Mouse (Mus musculus) stomach, embryonic 16.5 days (tissue): ENCODE data around the gene Tagap. TPM values are rescaled to one million over a fixed set of nuclear protein-coding genes. Genes with fewer than 3 reads are reported as not detected.

ENCODE experiments used
- ATAC-seq: fragments of 200-750 bp; cut with Nextera tagmentation; 2 replicates; pipeline ENCODE4 v1.8.0; 2017; ENCODE audit warnings: moderate number of reproducible peaks, moderate TSS enrichment; ENCODE audit not compliant: insufficient read depth, low FRiP score
- H3K27ac ChIP-seq: fragments of 300-500 bp; sonication (generic); 2 replicates; pipeline ENCODE4 v1.5.1; 2014; ENCODE audit warnings: low read length
- H3K27me3 ChIP-seq: fragments of 300-500 bp; sonication (generic); 2 replicates; pipeline ENCODE4 v1.6.1; 2014; ENCODE audit warnings: low read length, control low read depth, mixed read lengths; ENCODE audit not compliant: control insufficient read depth, insufficient read depth
- H3K36me3 ChIP-seq: fragments of 300-500 bp; sonication (generic); 2 replicates; pipeline ENCODE4 v1.6.1; 2014; ENCODE audit warnings: low read length; ENCODE audit not compliant: control insufficient read depth, insufficient read depth
- H3K4me1 ChIP-seq: fragments of 300-500 bp; sonication (generic); 2 replicates; pipeline ENCODE4 v1.6.1; 2014; ENCODE audit warnings: low read length, control low read depth, mixed read lengths; ENCODE audit not compliant: control insufficient read depth, insufficient read depth
- H3K4me2 ChIP-seq: fragments of 300-500 bp; sonication (generic); 2 replicates; pipeline ENCODE4 v1.6.1; 2014; ENCODE audit warnings: low read depth, low read length, mixed read lengths
- H3K4me3 ChIP-seq: fragments of 300-500 bp; sonication (generic); replicated peaks from 2 replicates; pipeline ENCODE4 v1.5.1; 2014; ENCODE audit warnings: mild to moderate bottlenecking, low read length
- H3K9ac ChIP-seq: fragments of 300-500 bp; sonication (generic); 2 replicates; pipeline ENCODE4 v1.6.1; 2014; ENCODE audit warnings: low read length
- H3K9me3 ChIP-seq: fragments of 300-500 bp; sonication (generic); replicated peaks from 2 replicates; pipeline ENCODE4 v1.6.1; 2016; ENCODE audit warnings: low read length, control low read depth; ENCODE audit not compliant: control insufficient read depth
- WGBS: fragments of 180-500 bp; shearing (Covaris S2); extraction: QIAGEN DNeasy Blood & Tissue Kit; methylation state at CpG from one replicate; pipeline ENCODE4 v1.1.7; 2014; 5-methylcytosine and 5-hydroxymethylcytosine counted together
- polyA plus RNA-seq: library from polyadenylated mRNA; unstranded; fragments of >200 nt; fragmentation: Nextera tagmentation; extraction: Ambion mirVana; gene quantifications from 2 replicates; pipeline ENCODE4 v1.2.1, GENCODE M21; 2015

The Tagap gene
- polyA plus RNA-seq, 1 experiment from 2014 or later: 1.6 TPM

- ATAC-seq: no peak
- H3K9me3 ChIP-seq: no peaks in the 10 kb centered on the region
- no peak overlapping the region for H3K27ac ChIP-seq
- no peak overlapping the region for H3K4me3 ChIP-seq
- H3K27me3 ChIP-seq: no peaks in the 10 kb centered on the region
- H3K36me3 ChIP-seq: no peaks in the 10 kb centered on the region
- H3K4me2 ChIP-seq: no peak overlapping the region
- 41% methylated on average over 2 of the region's 2 CpGs for WGBS
- no peak overlapping the region for H3K9ac ChIP-seq
- no peaks in the 10 kb centered on the region for H3K4me1 ChIP-seq
Measured at GRCm38 (mm10) chr17:7904992-7905391, 20.8 kb upstream of the Tagap start.

DNA sequence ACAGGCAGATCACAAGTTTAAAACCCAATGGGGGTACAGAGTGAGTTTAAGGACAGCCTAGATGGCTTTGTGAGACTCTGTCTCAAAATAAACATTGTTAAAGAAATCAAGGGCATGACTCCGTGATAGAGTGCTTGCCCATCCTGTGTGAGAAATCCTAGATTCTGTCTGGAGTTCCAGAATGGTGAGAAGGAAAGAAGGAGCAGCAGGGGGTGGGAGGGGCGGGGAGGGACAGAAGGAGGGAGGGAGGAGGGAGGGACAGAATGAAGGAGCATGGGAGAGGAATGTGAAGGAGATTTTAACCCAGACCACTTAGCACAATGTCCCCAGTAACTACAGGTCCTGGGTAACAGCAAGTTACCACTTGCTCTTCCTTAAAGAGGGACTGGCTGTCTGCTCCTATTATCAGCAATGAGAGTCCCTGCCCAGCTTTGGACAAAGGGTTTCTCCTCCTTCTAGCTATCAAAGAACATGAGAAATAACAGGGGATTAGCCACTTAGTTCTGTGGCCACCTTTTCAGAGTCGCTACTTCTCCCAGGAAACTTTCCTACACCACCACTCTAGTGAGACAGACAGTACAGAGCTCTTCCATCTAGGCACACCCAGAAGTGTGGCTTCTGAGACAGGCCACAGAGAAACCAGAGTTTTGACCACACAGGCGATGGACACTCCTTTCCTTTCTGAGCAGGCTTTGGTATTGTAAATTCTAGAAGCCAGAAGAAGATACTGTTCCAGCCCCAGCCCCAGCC, 19.7 kb upstream of the Tagap start:
- no peak for ATAC-seq
- Histone ChIP-seq H3K4me1 (no peaks in the 10 kb centered on the region), H3K27ac (no peak overlapping the region), H3K36me3 (no peaks in the 10 kb centered on the region), H3K27me3 (no peaks in the 10 kb centered on the region), H3K9ac (no peak overlapping the region), H3K4me2 (no peak overlapping the region), H3K9me3 (no peaks in the 10 kb centered on the region), H3K4me3 (no peak overlapping the region)
- WGBS: 29% methylated on average over 4 of the region's 4 CpGs

DNA sequence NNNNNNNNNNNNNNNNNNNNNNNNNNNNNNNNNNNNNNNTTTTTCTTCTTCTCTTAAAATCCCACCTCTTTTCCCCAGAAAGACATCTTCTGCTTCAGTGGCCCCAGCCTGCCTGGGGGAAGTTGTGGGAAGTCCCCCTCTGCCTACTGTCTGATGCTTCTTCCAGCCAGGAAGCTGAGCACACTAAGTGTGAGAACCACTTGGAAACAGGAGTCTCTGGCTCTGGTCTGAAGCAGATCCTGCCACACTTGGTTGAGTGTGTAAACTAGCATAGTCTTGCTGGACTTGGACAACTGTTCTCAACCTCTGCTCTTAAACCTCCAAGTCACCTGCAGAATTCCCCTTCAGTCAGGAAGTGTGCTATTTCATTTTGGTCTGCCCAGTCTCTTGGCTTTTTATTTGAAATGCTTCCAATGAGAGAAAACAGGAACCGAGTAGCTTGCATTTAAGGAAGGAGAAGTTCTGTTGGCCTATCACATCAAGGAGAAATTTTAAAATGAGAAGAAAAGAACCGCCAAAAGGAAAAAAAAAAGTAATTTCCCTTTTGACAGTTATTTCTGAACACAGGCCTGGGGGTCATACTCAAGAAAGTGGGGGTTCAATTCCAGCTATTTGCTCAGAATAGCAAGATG, 11.1 kb upstream of the Tagap start:
- Histone ChIP-seq H3K9me3 (no peaks in the 10 kb centered on the region), H3K9ac (no peak overlapping the region), H3K27me3 (no peaks in the 10 kb centered on the region), H3K36me3 (no peaks in the 10 kb centered on the region), H3K4me2 (no peak overlapping the region), H3K4me1 (no peaks in the 10 kb centered on the region), H3K4me3 (no peak overlapping the region), H3K27ac (no peak overlapping the region)
- 62% methylated on average over 2 of the region's 2 CpGs for WGBS
- no peak for ATAC-seq

DNA sequence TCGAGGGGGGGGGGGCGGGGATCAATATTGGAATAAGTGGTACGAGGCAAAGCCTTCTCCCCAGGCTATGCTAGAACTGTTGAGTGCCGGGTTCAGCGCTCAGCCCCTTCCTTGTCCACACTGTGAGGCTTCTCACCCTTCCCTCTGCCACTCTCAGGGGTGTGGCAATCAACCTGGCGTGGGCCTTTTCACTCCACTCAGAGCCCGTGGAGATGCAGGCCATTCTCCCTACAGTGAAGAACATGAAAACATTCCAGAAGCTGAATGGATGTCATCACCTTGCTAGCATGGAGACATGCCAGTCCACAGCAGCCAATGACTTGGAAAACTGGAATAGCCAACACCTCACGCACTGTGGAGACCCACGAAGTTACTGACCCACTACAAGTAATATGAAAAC, 10.0 kb upstream of the Tagap start:
- Histone ChIP-seq H3K36me3 (no peaks in the 10 kb centered on the region), H3K4me3 (no peak overlapping the region), H3K27me3 (no peaks in the 10 kb centered on the region), H3K9ac (no peak overlapping the region), H3K27ac (no peak overlapping the region), H3K9me3 (no peaks in the 10 kb centered on the region), H3K4me1 (no peaks in the 10 kb centered on the region), H3K4me2 (no peak overlapping the region)
- WGBS: 70% methylated on average over 9 of the region's 9 CpGs
- ATAC-seq: no peak

DNA sequence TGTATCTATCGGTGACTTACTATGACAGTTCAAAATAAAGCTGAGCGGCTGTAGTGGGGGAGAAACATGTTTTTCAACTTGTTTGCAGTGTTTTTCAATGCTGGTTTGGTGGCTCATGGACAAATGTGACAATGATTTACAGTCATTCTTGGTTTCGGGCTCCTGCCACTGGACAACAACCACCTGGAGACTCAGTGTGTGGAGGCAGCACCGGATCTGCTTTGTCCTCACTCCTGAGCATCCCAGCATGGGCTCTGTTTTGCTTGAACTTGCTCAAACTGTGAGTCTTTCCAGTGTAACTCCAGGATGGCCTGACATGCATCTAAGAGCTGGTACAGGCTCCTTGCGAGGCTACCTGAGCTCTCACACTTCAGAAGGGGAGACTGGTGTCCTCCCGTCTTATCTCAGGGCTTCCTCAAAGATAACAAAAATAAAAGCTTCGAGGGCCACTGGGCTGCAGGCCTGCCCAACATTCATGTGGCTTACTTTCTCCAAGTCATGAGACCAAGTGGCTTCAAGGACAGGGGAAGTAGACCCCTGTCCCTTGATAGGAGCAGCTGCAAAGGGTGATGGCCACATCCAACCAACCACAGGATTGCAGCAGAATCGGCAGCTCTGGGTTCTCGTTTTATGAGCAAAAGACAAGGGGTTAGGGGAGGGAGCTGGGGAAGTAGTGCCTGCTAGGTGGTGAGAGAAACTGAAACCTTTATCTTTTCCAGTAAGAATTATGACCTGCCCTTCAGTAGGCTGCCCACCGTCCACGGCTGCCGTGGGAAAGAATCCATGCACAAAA, 8.8 kb upstream of the Tagap start:
- Histone ChIP-seq H3K36me3 (no peaks in the 10 kb centered on the region), H3K4me2 (no peak overlapping the region), H3K9me3 (no peaks in the 10 kb centered on the region), H3K27me3 (no peaks in the 10 kb centered on the region), H3K27ac (no peak overlapping the region), H3K4me1 (no peaks in the 10 kb centered on the region), H3K4me3 (no peak overlapping the region), H3K9ac (no peak overlapping the region)
- WGBS: 55% methylated on average over 12 of the region's 12 CpGs
- no peak for ATAC-seq

GRCm38 (mm10) chr17:7918355-7918754, 7.4 kb upstream of the Tagap start:
- 68% methylated on average over 2 of the region's 2 CpGs for WGBS
- Histone ChIP-seq H3K36me3 (no peaks in the 10 kb centered on the region), H3K4me2 (no peak overlapping the region), H3K4me3 (no peak overlapping the region), H3K27ac (no peak overlapping the region), H3K4me1 (no peaks in the 10 kb centered on the region), H3K9ac (no peak overlapping the region), H3K27me3 (no peaks in the 10 kb centered on the region), H3K9me3 (no peaks in the 10 kb centered on the region)
- ATAC-seq: no peak

GRCm38 (mm10) chr17:7919209-7919608, 6.6 kb upstream of the Tagap start:
- H3K4me2 ChIP-seq: no peak overlapping the region
- H3K9me3 ChIP-seq: no peaks in the 10 kb centered on the region
- WGBS: 34% methylated on average over 2 of the region's 2 CpGs
- H3K9ac ChIP-seq: no peak overlapping the region
- no peak overlapping the region for H3K4me3 ChIP-seq
- ATAC-seq: no peak
- H3K4me1 ChIP-seq: no peaks in the 10 kb centered on the region
- H3K27ac ChIP-seq: no peak overlapping the region
- no peaks in the 10 kb centered on the region for H3K27me3 ChIP-seq
- H3K36me3 ChIP-seq: no peaks in the 10 kb centered on the region

GRCm38 (mm10) chr17:7922564-7922963, 3.2 kb upstream of the Tagap start:
- no peak overlapping the region for H3K27ac ChIP-seq
- no peak overlapping the region for H3K4me2 ChIP-seq
- H3K27me3 ChIP-seq: no peaks in the 10 kb centered on the region
- no peaks in the 10 kb centered on the region for H3K36me3 ChIP-seq
- H3K9ac ChIP-seq: no peak overlapping the region
- no peak overlapping the region for H3K4me3 ChIP-seq
- WGBS: 56% methylated on average over 5 of the region's 5 CpGs
- H3K9me3 ChIP-seq: no peaks in the 10 kb centered on the region
- H3K4me1 ChIP-seq: no peaks in the 10 kb centered on the region
- no peak for ATAC-seq

- H3K4me3 ChIP-seq: no peak overlapping the region
- H3K9me3 ChIP-seq: no peaks in the 10 kb centered on the region
- H3K27ac ChIP-seq: no peak overlapping the region
- H3K9ac ChIP-seq: no peak overlapping the region
- H3K4me1 ChIP-seq: no peaks in the 10 kb centered on the region
- 85% methylated on average over 13 of the region's 13 CpGs for WGBS
- H3K36me3 ChIP-seq: no peaks in the 10 kb centered on the region
- no peaks in the 10 kb centered on the region for H3K27me3 ChIP-seq
- H3K4me2 ChIP-seq: no peak overlapping the region
- ATAC-seq: no peak
Measured at GRCm38 (mm10) chr17:7924185-7924725, 1.5 kb upstream of the Tagap start.
